Mouse (Mus musculus): ENCODE data around the gene Cntd1.
A peak's percentile ranks its signal among the peaks of the same experiment; 100 is the strongest.

The Cntd1 gene

GRCm38 (mm10) chr11:101255826-101256775, 22.7 kb upstream of the Cntd1 start:
- DNase-seq, result no peak

DNA sequence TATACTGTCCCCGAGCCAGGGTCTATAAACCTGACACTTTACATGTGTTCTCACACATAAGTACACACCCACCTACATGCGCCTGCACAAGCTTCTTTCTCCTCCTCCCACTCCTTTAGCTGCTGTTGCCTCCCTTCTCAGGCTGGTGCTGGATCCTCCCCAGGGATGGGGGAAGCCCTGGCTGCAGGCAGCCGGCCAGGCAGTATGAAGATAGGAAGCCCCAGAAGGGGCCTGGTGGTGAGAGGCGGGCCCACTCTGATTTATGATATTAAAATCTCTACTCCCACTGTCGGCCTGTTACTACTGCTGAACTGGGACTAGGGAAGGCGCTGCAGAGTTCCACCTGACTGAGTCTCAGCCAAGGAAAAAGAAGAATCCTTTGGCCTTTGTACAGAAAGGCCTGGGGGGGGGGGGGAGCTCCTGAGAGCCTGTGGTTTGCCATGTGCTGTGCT, 19.5 kb upstream of the Cntd1 start:
- DNase-seq, result peak; percentile 67

- DNase-seq, result peak; percentile 33
These were observed 18.6 kb upstream of the Cntd1 start, which contains the start of gene Wnk4 for GRCm38 (mm10) chr11:101259948-101260825. Gene Wnk4, plus strand, starts transcription at chr11:101260567.

GRCm38 (mm10) chr11:101260826-101261380, 17.9 kb upstream of the Cntd1 start:
- no peak for DNase-seq

- no peak for DNase-seq
These were observed 16.4 kb upstream of the Cntd1 start for GRCm38 (mm10) chr11:101262272-101262967.

- no peak for DNase-seq
These were observed 15.4 kb upstream of the Cntd1 start for GRCm38 (mm10) chr11:101263138-101263988.

- no peak for DNase-seq
These were observed 14.9 kb upstream of the Cntd1 start for GRCm38 (mm10) chr11:101263989-101264280.

DNA sequence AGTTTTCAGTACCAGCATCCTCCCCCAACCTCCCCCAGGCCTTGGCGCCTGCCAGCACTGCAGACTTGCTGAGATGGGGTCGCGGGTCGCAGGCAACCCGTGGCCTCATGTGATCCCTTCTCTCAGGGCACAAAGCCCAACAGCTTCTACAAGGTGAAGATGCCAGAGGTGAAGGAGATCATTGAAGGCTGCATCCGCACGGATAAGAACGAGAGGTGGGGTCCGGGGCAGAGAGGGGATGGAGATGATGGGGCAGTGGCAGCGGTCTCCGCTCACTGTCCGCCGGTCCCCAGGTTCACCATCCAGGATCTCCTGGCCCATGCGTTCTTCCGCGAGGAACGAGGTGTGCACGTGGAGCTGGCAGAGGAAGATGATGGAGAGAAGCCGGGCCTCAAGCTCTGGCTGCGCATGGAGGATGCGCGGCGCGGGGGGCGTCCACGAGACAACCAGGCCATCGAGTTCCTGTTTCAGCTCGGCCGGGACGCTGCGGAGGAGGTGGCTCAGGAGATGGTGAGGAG, 13.8 kb upstream of the Cntd1 start:
- DNase-seq, result no peak

DNA sequence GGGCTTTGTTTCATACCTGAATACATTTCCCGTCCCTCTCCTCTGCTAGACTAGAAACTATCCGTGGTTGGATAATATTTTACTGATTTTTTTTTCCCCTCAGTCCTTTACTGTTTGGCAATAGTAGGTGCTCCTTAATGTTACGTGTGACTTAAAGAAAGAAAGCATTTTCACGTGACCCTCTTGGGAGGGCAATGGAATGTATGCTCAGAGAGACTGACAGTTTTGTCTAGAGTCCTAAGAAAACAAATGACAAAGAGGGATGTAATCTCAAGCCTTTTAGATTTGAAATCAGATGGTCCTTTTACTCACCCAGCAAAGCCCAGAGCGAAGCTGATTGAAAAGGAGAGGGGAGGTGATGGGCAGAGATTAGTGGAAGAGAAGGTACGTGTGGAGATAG, 12.9 kb upstream of the Cntd1 start:
- DNase-seq, result no peak

- no peak for DNase-seq
These were observed 9.2 kb upstream of the Cntd1 start for GRCm38 (mm10) chr11:101269577-101270116.

DNA sequence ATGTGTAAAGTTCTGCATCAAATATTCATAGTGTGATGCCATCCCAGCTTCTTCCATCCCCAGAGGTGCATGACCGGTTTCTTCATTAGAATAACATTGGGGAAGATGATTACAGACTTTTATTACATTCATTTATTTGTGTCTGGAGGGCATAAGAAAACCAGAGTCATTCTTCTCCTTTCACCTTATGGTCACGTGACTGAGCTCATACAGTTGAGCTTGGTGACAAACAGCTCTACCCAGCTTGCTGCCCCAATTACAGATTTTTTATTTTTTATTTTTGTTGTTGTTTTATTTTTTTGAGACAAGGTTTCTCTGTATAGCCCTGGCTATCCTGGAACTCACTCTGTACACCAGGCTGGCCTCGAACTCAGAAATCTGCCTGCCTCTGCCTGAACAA, 6.4 kb upstream of the Cntd1 start:
- no peak for DNase-seq

DNA sequence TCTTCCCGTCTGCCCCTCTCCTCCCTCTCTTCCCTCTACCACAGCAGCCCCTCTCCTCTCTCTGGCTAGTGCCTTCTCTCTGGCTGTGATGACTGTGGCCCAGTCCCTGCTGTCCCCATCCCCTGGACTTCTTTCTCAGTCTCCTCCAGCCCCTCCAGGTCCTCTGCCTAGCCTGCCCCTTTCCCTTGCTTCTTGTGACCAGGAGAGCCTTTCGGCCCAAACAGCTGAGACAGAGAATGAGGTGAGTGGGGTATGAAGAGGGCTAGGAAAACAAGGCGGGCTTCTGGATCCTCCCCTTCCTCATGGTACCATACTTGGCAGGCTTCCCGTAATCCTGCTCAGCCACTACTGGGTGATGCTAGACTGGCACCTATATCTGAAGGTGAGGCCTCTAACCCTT, 3.5 kb upstream of the Cntd1 start:
- no peak for DNase-seq

DNA sequence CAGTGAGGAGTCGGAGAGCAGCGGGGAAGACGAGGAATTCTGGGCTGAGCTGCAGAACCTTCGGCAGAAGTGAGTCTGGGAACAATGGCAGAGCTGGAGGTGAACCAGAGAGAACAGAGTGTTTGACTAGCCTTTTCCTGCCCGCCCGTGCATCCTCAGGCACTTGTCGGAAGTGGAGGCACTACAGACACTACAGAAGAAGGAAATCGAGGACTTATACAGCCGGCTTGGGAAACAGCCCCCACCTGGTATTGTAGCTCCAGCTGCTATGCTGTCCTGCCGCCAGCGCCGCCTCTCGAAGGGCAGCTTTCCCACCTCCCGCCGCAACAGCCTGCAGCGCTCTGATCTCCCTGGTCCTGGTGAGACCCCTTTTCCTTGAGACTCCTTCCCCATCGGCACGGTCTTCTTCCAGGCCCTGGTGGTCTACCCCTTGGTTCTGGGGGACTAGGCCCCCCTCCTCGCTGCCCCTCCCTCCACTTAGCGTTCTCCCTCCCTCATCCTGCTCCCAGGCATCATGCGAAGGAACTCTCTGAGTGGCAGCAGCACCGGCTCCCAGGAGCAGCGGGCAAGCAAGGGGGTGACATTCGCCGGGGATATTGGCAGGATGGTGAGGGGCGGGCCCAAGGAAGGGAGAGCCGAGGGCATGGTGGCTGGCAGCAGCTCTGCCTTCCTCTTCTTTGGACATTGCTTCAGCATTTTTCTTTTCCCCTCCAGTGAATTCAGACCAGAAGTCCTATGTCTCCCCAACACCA, 2.3 kb upstream of the Cntd1 start:
- DNase-seq, result no peak

- DNase-seq, result no peak
These were observed 1.2 kb upstream of the Cntd1 start for GRCm38 (mm10) chr11:101277381-101278222.

DNA sequence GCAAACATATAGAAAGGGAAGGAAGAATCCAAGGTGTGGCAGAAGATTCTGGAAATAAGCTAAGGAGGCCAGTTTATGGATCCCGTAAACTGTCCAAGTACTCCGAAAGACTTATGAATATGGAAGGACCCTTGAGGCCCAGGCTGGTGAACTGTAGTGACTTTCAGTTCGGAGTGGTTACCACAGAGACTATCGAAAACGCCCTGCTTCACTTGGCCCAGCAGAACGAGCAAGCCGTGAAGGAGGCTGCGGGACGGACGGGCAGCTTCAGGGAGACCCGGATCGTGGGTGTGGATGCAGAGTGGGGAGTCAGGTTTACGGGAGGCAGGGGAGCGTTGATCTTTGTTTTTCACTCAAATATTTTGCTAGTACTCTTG, 369 bp downstream of the Cntd1 start:
- DNase-seq, result no peak

DNA sequence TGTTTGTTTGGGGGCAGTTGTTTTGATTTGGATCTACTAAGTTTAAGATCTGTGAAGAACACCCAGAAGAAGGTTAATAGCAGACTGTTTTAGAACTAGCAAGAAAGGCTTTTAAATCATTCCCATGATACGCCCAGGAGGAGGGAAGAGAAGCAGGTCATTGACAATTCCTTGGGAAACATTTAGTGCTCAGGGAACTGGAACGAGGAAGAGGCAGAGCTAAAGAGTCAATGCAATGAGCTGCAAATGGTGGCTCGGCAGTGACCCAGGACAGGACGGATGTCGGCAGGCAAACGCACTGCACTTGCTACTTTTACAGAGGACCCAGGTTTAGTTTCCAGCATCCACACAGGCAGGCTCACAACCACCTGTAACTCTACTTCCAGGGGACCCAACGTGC, 2.0 kb downstream of the Cntd1 start:
- DNase-seq, result no peak

- DNase-seq, result no peak
These were observed 4.1 kb downstream of the Cntd1 start for GRCm38 (mm10) chr11:101282896-101283295.

GRCm38 (mm10) chr11:101283805-101284204, 5.0 kb downstream of the Cntd1 start:
- no peak for DNase-seq

GRCm38 (mm10) chr11:101287306-101287705, 8.5 kb downstream of the Cntd1 start:
- DNase-seq, result no peak

DNA sequence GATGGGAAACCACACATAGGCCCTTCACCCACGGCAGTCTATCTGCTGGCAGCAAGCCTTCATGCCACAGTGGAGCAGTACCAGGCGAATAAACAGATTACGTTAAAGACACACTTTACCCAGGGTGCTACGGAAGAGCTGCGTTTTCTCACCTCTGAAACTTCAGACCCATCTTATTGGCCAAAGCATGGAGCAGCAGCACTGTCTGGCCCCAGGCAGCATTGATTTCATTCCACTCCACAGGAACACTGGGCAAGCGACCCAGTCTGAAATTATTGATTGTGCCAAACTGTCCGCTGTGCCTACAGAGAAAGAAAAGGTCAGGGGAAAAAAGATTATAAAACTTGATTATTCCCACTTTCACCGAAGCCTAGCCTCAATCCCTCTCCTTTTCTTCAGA, 12.4 kb downstream of the Cntd1 start:
- no peak for DNase-seq
